Comparison of ENCODE assay signal across 1 mouse cellular context in genomic region chr5:146200580-146200979, GRCm38 (mm10).
TF ChIP-seq lines count a peak whose summit lies in the region.

No protein-coding gene starts in this region.

TF ChIP-seq in MEL, 35 proteins besides CTCF, POLR2A, EP300 and RAD21:
- TF ChIP-seq E2F4 (IDR thresholded peaks at IDR 0.05; ENCODE audit: borderline replicate concordance, low read depth, low read length) (no peak), USF1 (IDR thresholded peaks at IDR 0.05; ENCODE audit: low read depth, low read length) (no peak), MAFK (IDR thresholded peaks at IDR 0.05; ENCODE audit: borderline replicate concordance, low read depth, low read length) (no peak), ZC3H11A (IDR thresholded peaks at IDR 0.05; ENCODE audit: low read depth, low read length) (no peak), NRF1 (IDR thresholded peaks at IDR 0.05; ENCODE audit: insufficient read depth, low read depth, low read length, poor library complexity, severe bottlenecking) (no peak), CHD2 (IDR thresholded peaks at IDR 0.05; ENCODE audit: low read length) (no peak), MAZ (IDR thresholded peaks at IDR 0.05; ENCODE audit: low read depth, low read length) (no peak), ETS1 (IDR thresholded peaks at IDR 0.05; ENCODE audit: low read depth, low read length) (no peak), TCF12 (IDR thresholded peaks at IDR 0.05; ENCODE audit: low read depth, low read length) (no peak), GABPA (IDR thresholded peaks at IDR 0.05; ENCODE audit: low read depth, low read length) (no peak), ZNF384 (IDR thresholded peaks at IDR 0.05; ENCODE audit: low read depth, low read length) (no peak), MXI1 (IDR thresholded peaks at IDR 0.05; ENCODE audit: low read depth, low read length) (no peak), POLR2AphosphoS2 (IDR thresholded peaks at IDR 0.05; ENCODE audit: low read length) (no peak), RCOR1 (IDR thresholded peaks at IDR 0.05; ENCODE audit: low read depth, low read length) (no peak), ELF1 (IDR thresholded peaks at IDR 0.05; ENCODE audit: low read depth, low read length) (no peak), MEF2A (IDR thresholded peaks at IDR 0.05; ENCODE audit: extremely low read depth, insufficient replicate concordance, low read depth, low read length, poor library complexity, severe bottlenecking) (no peak), KAT2A (conservative IDR thresholded peaks at IDR 0.05; ENCODE audit: low read depth, low read length) (no peak), JUND (IDR thresholded peaks at IDR 0.05; ENCODE audit: low read depth, low read length) (no peak)
